Mouse (Mus musculus) liver (tissue): ENCODE measurements around the gene Olfr132.
"Not testable (repeated sequence)": the region's sequence is repeated elsewhere in the genome, so short reads cannot be mapped to it uniquely, and the experiment has no call there.

Experiments used
- DNase-seq: peaks from one replicate; pipeline ENCODE4 v3.0.0-alpha.2; 2020; ENCODE audit warnings: mixed read lengths

Olfr132 gene

GRCm38 (mm10) chr17:38134426-38134825, at the start of gene Olfr132:
TSS of gene Olfr132 (minus strand) at chr17:38134526.
- DNase-seq: no peak

- no peak for DNase-seq
These were observed 36.8 kb upstream of the Olfr132 start, which contains the start of gene Olfr134 for GRCm38 (mm10) chr17:38171088-38171487. TSS of gene Olfr134 (plus strand) at chr17:38171388.

DNA sequence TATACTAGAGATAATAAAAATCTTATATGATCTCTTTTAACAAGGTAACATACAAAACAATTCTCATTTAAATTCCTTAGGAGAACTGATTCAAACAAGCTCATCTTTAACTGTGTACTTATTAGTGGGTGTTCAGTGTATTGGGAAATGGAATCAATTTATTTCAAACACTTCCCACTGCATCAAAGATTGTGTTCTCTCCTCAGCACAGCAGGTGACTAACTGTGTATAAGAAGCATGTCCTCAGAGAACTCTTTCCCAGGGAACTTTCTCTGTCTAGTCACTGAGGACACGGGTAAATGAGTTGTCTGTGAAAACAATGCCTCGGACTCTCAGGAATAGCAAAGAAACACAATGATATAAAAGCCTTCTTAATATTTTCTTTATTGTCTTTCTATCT, 10.7 kb upstream of the Olfr132 start, which contains the start of gene Olfr133:
Olfr133 (plus strand) TSS at position 301 of the 400 bp plus-strand sequence.
- no peak for DNase-seq

DNA sequence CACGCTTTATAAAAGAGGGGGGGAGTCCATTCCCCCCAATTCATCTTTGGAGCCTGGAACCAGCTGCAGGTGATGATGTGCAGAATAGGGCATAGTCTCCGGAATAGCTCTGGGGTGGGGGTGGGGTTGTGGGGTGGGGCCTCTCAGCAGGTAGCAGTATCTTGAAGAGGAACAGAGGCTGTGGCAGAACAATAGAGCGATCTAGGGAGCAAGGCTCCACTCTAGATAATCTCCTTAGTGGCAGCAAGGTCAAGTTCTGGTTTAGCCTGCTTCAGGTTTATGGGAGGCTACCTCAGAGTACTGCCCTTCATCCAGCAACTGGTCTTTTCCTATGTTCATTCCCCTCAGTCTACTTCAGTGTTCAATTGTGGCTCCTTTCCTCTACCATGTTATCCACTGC, 9.0 kb downstream of the Olfr132 start:
- DNase-seq: not testable (repeated sequence)

DNA sequence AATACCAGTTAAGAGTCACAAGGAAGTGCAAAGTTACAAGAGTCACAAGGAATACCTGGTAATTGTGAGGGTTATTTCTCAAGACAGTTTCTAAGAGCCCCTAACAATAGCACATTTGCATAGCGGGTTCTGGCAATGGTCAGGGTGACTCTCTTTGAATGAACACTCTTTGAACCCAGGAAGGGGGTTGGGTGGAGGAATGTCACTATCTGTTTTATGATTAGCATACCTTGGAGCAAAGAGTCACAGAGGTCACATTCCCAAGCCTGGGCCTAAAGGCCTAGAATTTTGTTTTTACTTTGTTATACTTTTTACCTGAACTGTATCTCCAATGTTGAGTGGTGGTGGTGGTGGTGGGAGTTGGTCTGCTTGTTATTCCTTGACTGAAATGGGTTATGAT, 10.1 kb downstream of the Olfr132 start:
- not testable (repeated sequence) for DNase-seq

GRCm38 (mm10) chr17:38088593-38088992, 45.7 kb downstream of the Olfr132 start, which contains the start of gene Olfr131:
TSS of gene Olfr131 (minus strand) at chr17:38088693.
- no peak for DNase-seq

- no peak for DNase-seq
These were observed 52.0 kb downstream of the Olfr132 start for GRCm38 (mm10) chr17:38082364-38082763.
